Mouse (Mus musculus): ENCODE data around the gene Casp7.
"Not testable (repeated sequence)": the region's sequence is repeated elsewhere in the genome, so short reads cannot be mapped to it uniquely, and the experiment has no call there.

Gene Casp7

DNA sequence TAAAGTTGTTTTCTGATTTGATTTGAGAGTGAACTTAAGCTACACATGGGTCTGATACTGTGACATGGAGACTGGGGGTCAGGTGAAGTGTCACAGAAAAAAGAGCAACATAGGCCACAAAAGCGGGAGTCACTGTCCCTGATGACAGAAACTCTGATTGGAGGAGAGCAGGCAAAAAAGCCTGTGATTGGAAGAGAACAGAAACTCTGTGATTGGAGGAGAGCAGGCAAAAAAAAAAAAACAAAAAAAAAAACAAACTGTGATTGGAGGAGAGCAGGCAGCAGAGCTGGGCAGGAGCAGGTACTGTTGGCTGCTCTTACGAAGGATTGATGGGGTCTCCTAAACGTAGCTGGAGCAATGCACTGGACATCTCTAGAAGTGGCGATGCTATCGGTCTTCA, 11.4 kb upstream of the Casp7 start:
- DNase-seq (ENCODE audit: low read depth, low spot score): peak; percentile 35

- no peak for DNase-seq (ENCODE audit: low read depth, low spot score)
Measured at GRCm38 (mm10) chr19:56386095-56386494, 10.8 kb upstream of the Casp7 start.

DNA sequence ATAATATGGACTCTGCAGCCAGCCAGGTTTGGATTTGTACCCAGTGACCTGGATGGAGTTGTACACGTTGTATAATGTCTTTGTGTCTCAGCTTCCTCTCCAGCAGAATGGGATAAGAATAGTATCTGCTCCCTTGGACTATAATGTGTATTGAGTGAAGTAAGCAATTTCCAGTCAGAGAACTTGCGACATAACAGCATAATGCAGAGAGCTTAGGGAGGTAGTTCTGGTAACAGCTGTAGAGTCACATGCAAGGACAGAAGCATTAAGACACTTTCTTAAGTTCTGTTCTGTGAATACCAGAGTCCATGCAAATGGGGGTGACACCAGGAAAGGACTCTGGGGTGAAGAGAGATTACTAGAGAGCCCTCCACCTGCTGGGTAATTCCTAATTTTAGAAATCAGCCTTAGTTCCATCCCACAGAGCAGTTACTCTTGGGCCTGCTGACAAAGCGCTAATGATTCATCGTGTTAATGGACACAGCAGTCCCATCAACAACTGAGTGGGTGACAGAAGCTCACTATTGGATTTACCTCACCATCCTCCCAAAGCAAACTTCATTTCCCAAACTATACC, 9.1 kb upstream of the Casp7 start:
- DNase-seq (ENCODE audit: low read depth, low spot score): no peak

- no peak for DNase-seq (ENCODE audit: low read depth, low spot score)
Measured at GRCm38 (mm10) chr19:56389176-56389575, 7.8 kb upstream of the Casp7 start.

- no peak for DNase-seq (ENCODE audit: low read depth, low spot score)
Measured at GRCm38 (mm10) chr19:56389879-56390278, 7.0 kb upstream of the Casp7 start, which contains the start of gene Nrap. Nrap (minus strand) TSS chr19:56390037.

DNA sequence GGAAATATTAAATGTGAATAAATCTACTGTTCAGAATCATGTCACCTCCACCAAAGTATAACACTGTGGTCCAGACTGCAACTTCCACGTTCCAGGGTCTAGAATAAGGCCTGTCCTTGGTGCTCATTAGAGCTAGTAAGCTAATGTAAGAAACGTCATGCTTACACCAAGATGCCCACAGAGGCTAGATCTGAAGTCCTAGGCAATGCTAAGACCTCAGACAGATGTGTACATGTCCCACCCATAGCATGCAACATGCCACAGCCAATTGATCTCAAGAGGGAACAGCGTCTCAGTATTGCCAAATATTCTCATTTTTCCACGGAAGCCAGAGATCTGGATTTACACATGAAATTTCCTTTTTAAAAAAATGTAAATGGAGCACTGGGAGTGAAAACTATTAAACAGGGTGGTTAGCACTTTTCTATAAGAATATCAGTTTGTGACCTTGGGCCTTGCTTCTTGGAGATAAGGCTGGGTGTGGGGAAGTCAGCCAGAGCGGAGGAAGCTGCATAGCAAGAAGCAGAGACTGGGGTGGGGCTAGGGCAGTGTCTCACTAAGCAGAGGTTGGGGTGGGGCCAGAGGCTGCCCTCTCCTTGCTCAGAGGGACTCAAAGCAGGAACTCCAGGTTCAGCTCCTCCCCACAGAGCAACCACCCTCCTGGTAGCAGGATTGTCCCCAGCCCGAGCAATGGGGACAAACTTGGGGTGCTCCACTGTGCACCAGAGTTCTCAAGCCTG, 5.5 kb upstream of the Casp7 start:
- peak; percentile 39 for DNase-seq (ENCODE audit: low read depth, low spot score)

GRCm38 (mm10) chr19:56393311-56393866, 3.5 kb upstream of the Casp7 start:
- DNase-seq (ENCODE audit: low read depth, low spot score): no peak

GRCm38 (mm10) chr19:56395183-56395935, 1.6 kb upstream of the Casp7 start:
- no peak for DNase-seq (ENCODE audit: low read depth, low spot score)

DNA sequence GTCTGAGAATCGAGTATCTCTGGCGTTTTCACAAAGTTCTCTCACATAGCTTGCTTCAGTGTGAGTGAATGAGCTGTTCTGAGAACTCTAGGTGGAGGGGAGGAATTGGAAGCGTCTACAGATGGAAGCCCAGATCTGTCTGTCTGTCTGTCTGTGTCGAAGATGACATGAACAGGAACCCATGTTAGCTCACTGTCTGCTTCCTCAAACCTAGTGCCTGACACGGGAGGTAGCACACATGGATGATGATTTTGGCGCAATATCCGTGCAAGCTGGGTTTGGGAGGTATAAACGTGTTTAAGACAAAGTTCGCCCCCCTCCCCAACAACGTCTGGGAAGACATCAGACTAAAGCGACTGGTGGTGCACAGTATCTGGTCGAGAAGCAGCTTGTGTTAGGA, 702 bp upstream of the Casp7 start:
- DNase-seq (ENCODE audit: low read depth, low spot score): no peak

DNA sequence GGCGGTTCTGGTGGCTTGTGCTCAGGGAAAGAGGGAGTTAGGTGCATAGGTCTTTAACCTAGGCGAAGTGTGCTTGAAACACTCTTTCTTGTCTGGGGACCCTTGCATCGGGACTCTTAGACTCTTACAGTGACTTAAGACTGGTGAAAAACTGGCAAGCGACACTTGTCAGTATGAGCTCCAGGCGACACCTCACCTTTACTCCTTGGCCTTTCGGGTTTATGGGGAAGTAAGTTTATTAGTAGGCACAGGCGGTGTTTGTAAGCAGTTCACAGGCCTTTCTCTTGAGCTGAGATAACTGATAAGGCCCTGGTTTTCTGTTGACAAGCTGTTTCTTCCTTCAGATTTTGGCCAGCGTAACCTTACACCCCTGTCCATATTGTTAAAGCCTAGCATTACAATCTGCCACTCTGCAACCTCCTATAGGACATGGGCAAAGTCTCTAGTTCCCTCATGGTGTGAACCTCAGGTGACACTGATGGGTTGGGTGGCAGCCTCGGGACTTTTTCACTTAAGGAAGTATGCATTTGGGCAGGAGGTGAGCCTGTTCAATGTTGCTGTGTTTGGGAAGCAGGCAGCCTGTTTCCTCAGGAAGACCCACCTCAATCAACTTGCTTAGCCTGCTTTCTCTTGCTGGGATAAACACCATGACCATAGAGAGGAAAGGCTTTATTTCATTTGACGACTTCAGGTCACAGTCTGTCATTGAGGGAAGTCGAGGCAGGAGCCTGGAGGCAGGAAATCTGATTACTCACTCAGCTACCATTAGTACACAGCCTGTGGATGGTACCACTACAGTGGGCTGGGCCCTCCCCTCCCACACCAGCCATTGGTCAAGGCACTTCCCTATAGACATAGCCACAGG, 966 bp downstream of the Casp7 start:
- no peak for DNase-seq (ENCODE audit: low read depth, low spot score)

DNA sequence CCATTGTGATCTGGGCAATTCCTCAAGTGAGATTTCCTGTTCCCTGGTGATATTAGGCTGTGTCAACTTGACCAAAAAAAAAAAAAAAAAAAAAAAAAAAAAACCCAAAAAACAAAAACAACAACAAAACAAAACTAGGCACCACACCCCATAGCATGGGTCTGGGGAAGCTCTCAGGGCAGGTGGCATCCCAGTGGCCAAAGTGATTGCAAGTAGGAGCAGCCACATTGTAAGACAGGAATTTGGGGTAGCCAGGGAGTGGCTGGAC, 1.5 kb downstream of the Casp7 start:
- no peak for DNase-seq (ENCODE audit: low read depth, low spot score)

DNA sequence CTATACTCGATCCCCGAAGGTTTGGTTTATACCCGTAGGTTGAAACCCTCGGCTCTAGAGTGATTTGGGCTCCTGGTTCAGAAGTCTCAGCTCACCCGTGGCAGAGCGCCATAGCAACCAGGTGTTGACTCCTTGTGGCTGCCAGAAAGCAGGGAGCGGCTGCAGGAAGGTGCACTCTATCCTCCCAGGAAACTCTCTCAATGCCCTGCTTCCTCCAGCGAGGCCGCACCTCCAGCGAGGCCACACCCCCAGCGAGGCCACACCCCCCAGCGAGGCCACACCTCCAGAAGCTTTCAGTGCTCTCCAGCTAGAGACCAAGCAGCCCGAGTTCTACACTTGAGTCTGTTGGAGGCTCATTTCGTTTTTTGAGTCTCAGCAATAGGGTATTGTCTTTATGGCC, 3.3 kb downstream of the Casp7 start:
- peak; percentile 87 for DNase-seq (ENCODE audit: low read depth, low spot score)

DNA sequence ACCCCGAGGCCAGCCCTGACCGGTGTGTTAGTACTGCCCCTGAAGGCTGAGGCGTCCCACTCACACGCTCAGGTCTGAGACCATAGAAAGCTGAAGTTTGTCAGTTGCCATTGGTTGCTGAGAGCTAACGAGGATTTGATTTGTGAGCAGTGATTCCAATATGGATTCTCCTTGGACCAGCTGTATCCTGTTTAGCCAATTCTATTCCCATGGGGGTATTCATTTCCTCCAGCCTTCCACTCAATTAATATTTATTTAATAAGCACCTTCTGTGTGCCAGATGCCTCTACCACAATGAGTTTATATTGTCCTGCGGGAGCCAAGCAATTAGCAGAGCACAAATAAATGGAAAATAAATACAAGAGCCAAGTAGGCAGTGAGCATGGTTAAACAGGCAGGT, 4.9 kb downstream of the Casp7 start:
- DNase-seq (ENCODE audit: low read depth, low spot score): no peak

DNA sequence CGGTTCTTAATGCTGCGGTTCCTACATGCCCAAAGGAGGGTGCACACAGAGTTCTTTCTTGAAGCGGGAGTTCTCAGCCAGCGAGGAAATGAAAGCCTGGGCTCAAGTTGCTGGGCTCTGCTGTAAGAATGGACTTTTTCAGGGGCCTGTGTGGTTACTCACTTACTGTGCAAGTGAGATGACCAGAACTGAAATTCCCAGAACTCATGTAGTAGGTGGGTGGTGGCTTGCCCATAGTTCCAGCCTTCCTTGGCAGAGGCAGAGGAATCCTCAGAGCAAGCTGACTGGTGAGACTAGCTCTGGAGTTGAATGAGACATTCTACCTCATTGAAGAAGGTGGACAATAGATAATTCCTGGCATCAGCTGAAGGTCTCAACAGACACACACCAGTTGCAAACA, 8.9 kb downstream of the Casp7 start:
- DNase-seq (ENCODE audit: low read depth, low spot score): no peak

- no peak for DNase-seq (ENCODE audit: low read depth, low spot score)
Measured at GRCm38 (mm10) chr19:56406581-56406980, 9.7 kb downstream of the Casp7 start.

DNA sequence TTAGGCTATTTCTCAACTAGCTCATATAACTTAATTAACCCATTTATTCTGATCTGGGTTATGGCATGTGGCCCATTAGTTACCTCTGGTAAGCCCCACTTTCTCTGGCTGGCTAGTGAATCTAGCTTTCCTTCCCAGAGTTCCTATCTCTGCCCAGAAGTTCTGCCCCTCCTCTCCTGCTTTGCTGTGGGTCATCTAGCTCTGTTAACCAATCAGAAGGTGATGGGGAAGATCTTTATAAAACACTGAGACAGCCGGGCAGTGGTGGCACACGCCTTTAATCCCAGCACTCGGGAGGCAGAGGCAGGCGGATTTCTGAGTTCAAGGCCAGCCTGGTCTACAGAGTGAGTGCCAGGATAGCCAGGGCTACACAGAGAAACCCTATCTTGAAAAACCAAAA, 13.0 kb downstream of the Casp7 start:
- not testable (repeated sequence) for DNase-seq (ENCODE audit: low read depth, low spot score)

DNA sequence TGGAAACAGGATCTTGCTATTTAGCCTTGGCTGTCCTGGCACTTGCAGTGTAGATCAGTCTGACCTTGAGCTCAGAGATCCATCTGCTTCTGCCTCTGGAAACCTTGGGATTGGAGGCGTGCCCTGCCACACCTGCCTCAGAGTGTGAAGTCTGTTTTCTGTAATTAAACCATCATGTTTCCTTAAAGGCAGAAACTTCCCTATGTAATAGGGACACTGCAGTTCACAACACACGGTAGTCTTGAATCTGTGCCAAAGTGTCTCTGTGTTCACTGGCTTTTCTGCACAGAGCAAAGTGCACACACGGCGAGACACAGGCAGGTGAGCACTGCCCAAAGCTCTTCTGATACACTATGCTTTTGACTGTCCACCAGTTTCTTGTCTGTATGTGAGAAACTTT, 21.5 kb downstream of the Casp7 start:
- DNase-seq (ENCODE audit: low read depth, low spot score): no peak

- peak; percentile 71 for DNase-seq (ENCODE audit: low read depth, low spot score)
Measured at GRCm38 (mm10) chr19:56419452-56419851, 22.5 kb downstream of the Casp7 start.

GRCm38 (mm10) chr19:56420345-56420744, 23.4 kb downstream of the Casp7 start:
- DNase-seq (ENCODE audit: low read depth, low spot score): no peak

- DNase-seq (ENCODE audit: low read depth, low spot score): peak; percentile 75
Measured at GRCm38 (mm10) chr19:56422476-56423338, 25.8 kb downstream of the Casp7 start.

DNA sequence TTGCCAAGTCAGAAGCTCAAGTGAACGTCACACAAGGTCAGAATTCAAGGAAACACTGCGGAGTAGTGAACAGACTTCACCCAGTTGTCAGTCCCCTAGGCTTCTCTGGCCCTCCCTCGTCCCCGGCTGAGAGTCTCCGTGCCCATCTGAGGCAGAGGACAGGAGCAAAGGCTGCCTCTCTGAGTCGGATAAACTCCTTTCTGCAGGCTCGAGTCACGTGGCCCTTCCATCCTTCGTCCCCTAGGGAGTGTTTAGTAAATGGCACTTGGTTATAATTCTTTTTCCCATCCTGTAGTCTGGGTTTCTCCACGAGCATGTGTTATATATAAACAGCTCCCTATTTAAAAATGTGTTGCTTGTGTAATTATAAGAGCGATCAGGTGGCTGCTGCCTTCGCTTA, 26.4 kb downstream of the Casp7 start:
- no peak for DNase-seq (ENCODE audit: low read depth, low spot score)
